Mouse (Mus musculus) effector memory CD4-positive, alpha-beta T cell, adult 7 months (primary cell): Measurements from ENCODE around the gene Ifitm7. TPM values are rescaled to one million over a fixed set of nuclear protein-coding genes. Genes with fewer than 3 reads are reported as not detected.

ENCODE experiments used
- polyA plus RNA-seq: library from polyadenylated mRNA; unstranded; fragments of 100-300 nt; shearing (Covaris generic); gene quantifications from one replicate; pipeline ENCODE4 v1.2.1, GENCODE M21; 2017

The Ifitm7 gene
- polyA plus RNA-seq: not detected

DNA sequence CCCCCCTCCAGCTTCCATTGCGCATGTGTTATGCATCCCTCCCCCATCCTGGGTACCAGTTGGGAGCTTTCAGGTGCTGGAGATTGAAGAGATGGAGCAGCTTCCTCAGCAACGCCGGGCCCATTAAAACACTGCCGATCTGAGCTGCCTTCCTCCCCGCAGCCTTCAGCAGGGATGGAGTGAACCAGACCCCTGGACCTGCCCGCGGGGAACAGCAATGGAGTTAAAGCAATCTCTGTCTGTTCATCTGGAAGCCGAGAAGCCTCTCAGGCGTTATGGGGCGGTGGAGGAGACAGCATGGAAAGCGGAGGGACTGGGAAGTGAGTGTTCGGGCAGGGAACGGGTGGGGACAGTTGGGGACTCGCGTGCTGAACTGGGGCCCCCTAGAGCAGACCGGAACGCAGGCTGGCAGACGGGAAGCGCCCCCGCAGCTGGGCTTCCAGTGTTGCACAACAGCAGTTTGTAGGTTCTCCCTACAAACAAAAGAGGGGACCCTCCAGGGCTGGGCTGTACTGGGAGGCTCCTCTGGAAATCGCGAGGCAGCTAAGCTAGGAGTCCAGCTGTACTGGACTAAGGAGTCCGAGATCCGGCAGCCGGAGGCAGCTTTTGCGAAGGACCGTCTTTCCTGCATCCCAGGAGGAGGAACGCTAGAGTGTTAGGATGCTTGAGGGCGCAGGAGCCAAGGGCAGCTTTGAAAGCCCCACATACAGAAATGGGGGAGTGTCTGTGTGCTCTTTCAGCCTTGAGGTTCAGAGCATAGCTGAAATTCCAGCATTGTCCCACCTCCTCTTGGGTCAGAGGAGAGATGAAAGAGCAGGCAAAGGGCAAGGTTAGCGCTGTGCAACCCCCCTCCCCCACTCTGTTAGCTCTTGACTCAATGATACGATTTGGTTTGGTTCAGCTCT is at the start of gene Ifitm7, which contains the start of gene 2900011O08Rik:
Ifitm7 (minus strand) TSS at position 315 of the 905 bp plus-strand sequence.
2900011O08Rik (plus strand) TSS at position 31 of the 905 bp plus-strand sequence.

Other genes with a start within 250 kb of the Ifitm7 start
- gene Rrn3, start 206.2 kb downstream of the Ifitm7 start, polyA plus RNA-seq: 41.4 TPM
- gene Ntan1, start 168.0 kb downstream of the Ifitm7 start, polyA plus RNA-seq: 99.5 TPM
- gene Pdxdc1, start 83.8 kb downstream of the Ifitm7 start, polyA plus RNA-seq: 46.6 TPM
- 2.6 TPM for gene Mpv17l, start 83.7 kb downstream of the Ifitm7 start, polyA plus RNA-seq
- 0.67 TPM for gene 2900011O08Rik, start 284 bp downstream of the Ifitm7 start, polyA plus RNA-seq
- 57.8 TPM for gene Nde1, start 176.4 kb upstream of the Ifitm7 start, polyA plus RNA-seq
- 3.7 TPM for gene Marf1, start 176.5 kb upstream of the Ifitm7 start, polyA plus RNA-seq